Mouse (Mus musculus) limb, embryonic 13.5 days (tissue): ENCODE results near the gene Gm27021. TPM values are rescaled to one million over a fixed set of nuclear protein-coding genes. Genes with fewer than 3 reads are reported as not detected.
A peak's percentile ranks its signal among the peaks of the same experiment; 100 is the strongest.

Experiments used
- ATAC-seq: fragments of 200-750 bp; cut with Nextera tagmentation; 2 replicates; pipeline ENCODE4 v1.8.0; 2017; ENCODE audit warnings: low read depth, moderate number of reproducible peaks, moderate TSS enrichment; ENCODE audit not compliant: low FRiP score
- H3K27ac ChIP-seq: fragments of 300-500 bp; sonication (generic); 2 replicates; pipeline ENCODE4 v1.5.1; 2015; ENCODE audit warnings: inconsistent platforms, mild to moderate bottlenecking, moderate library complexity
- H3K27me3 ChIP-seq: fragments of 300-500 bp; sonication (generic); 2 replicates; pipeline ENCODE4 v1.6.1; 2015; ENCODE audit warnings: mild to moderate bottlenecking, inconsistent platforms
- H3K36me3 ChIP-seq: fragments of 300-500 bp; sonication (generic); 2 replicates; pipeline ENCODE4 v1.6.1; 2015; ENCODE audit warnings: inconsistent platforms, mild to moderate bottlenecking, moderate library complexity
- H3K4me1 ChIP-seq: fragments of 300-500 bp; sonication (generic); 2 replicates; pipeline ENCODE4 v1.6.1; 2015; ENCODE audit warnings: inconsistent platforms
- H3K4me2 ChIP-seq: fragments of 300-500 bp; sonication (generic); replicated peaks from 2 replicates; pipeline ENCODE4 v1.6.1; 2015; ENCODE audit warnings: inconsistent platforms, mild to moderate bottlenecking, moderate library complexity
- H3K4me3 ChIP-seq: fragments of 300-500 bp; sonication (generic); 2 replicates; pipeline ENCODE4 v1.5.1; 2015; ENCODE audit warnings: moderate library complexity, mild to moderate bottlenecking, inconsistent platforms
- H3K9ac ChIP-seq: fragments of 300-500 bp; sonication (generic); 2 replicates; pipeline ENCODE4 v1.6.1; 2015; ENCODE audit warnings: mild to moderate bottlenecking, inconsistent platforms
- H3K9me3 ChIP-seq: fragments of 300-500 bp; sonication (generic); 2 replicates; pipeline ENCODE4 v1.6.1; 2016; ENCODE audit warnings: inconsistent platforms
- WGBS: fragments of 180-500 bp; shearing (Covaris S2); methylation state at CpG from one replicate; pipeline ENCODE4 v1.1.7; 2015; 5-methylcytosine and 5-hydroxymethylcytosine counted together
- polyA plus RNA-seq: library from polyadenylated mRNA; unstranded; fragments of >200 nt; fragmentation: Nextera tagmentation; extraction: Ambion mirVana; gene quantifications from 2 replicates; pipeline ENCODE4 v1.2.1, GENCODE M21; 2015

Gm27021 gene
- polyA plus RNA-seq, 1 experiment from 2014 or later: 5.5 TPM

DNA sequence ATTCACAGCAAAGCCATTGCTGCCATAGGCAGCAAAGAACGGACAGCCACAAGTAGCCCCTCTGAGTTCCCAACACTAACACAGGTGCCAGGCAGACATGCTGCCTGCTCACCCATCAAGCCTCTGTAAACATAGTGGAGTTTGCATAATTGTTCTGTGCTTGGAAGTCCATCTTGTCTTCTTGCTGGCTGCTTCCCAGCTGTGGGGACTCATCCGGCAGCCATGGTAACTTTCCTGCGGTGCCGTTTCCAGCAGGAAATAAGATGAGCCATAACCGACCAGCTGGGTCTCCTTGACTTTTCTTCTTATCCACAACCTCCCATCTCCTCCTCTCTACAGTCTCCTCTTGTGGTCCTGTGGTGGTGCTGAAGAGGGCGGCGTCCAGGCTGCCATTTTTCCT is 30.5 kb upstream of the Gm27021 start:
- Histone ChIP-seq H3K9ac (no peak overlapping the region), H3K4me1 (peaks cover 20% of the 10 kb centered on the region), H3K36me3 (no peaks in the 10 kb centered on the region), H3K27me3 (peaks cover 30% of the 10 kb centered on the region), H3K4me2 (no peak overlapping the region), H3K27ac (no peak overlapping the region), H3K9me3 (peaks cover 3% of the 10 kb centered on the region; the same call in 1 of the 2 replicates), H3K4me3 (no peak overlapping the region)
- no peak for ATAC-seq
- 87% methylated on average over 7 of the region's 7 CpGs for WGBS

DNA sequence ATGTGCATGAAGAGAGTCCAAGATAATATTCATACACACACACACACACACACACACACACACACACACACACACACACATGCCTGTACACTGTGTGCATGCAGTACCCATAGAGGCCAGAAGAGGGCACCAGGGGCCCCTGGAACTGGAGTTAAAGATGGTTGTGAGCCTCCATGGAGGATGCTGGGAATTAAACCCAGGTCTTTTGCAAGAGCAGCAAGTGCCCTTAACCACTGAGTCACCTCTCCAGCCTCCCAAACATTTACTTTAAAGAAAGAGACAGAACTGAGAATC is 30.0 kb upstream of the Gm27021 start:
- ATAC-seq: no peak
- peaks cover 20% of the 10 kb centered on the region for H3K4me1 ChIP-seq
- no peaks in the 10 kb centered on the region for H3K36me3 ChIP-seq
- no peak overlapping the region for H3K9ac ChIP-seq
- H3K27me3 ChIP-seq: peaks cover 25% of the 10 kb centered on the region
- no peak overlapping the region for H3K27ac ChIP-seq
- H3K4me2 ChIP-seq: no peak overlapping the region
- H3K9me3 ChIP-seq: peaks cover 3% of the 10 kb centered on the region; the same call in 1 of the 2 replicates
- no peak overlapping the region for H3K4me3 ChIP-seq

DNA sequence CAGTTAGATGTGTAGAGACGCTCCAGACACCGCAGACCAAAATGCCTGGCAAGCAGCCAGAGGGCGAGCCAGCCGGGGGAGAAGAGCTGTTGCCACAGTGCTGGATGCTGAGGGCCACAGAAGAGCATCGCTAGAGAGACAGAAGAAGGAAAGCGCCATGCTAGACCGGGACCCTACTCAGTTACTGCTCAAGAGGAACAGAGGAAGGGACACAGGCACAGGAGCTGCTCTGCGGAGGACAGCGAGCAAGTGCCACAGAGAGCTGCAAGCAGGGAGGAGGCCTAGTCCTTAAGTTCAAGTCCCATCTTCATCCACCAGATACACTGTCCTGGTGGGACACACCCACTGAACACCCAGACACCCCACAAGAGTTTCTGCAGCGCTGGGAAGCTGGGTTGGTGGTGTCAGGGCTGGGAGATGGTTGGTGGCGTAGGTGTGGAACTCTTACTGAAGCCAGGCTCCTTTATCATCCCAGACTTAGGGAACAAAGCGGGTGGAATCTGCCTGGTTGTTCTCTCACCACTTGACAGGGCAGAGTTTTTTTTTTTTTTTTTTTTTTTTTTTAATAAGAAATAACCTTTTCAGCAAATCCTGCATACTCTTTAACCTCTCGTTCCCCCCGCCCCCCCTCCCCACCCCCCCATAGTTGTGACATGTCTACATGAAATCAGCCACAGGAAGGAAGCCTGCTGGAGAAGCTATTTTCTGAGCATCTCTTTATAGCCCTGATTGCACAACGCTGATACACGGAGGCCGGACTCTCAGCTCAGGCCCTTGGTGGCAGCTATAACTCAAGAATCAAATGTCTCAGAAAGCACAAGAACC is 29.5 kb upstream of the Gm27021 start:
- H3K27ac ChIP-seq: no peak overlapping the region
- H3K36me3 ChIP-seq: no peaks in the 10 kb centered on the region
- peaks cover 20% of the 10 kb centered on the region for H3K4me1 ChIP-seq
- WGBS: 83% methylated on average over 17 of the region's 17 CpGs
- no peak overlapping the region for H3K9ac ChIP-seq
- no peak overlapping the region for H3K4me2 ChIP-seq
- no peak overlapping the region for H3K4me3 ChIP-seq
- peaks cover 3% of the 10 kb centered on the region; the same call in 1 of the 2 replicates for H3K9me3 ChIP-seq
- peaks cover 21% of the 10 kb centered on the region for H3K27me3 ChIP-seq
- ATAC-seq: no peak

GRCm38 (mm10) chr8:120696401-120697153 is 28.7 kb upstream of the Gm27021 start:
- Histone ChIP-seq H3K9me3 (peaks cover 3% of the 10 kb centered on the region; the same call in 1 of the 2 replicates), H3K27ac (no peak overlapping the region), H3K4me1 (peaks cover 20% of the 10 kb centered on the region), H3K9ac (no peak overlapping the region), H3K27me3 (peaks cover 13% of the 10 kb centered on the region), H3K4me3 (no peak overlapping the region), H3K4me2 (no peak overlapping the region), H3K36me3 (no peaks in the 10 kb centered on the region)
- no peak for ATAC-seq
- 49% methylated on average over 13 of the region's 13 CpGs for WGBS

GRCm38 (mm10) chr8:120693861-120694493 is 26.1 kb upstream of the Gm27021 start:
- H3K36me3 ChIP-seq: no peaks in the 10 kb centered on the region
- WGBS: 21% methylated on average over 22 of the region's 22 CpGs
- H3K4me1 ChIP-seq: peaks cover 20% of the 10 kb centered on the region
- H3K27ac ChIP-seq: no peak overlapping the region
- peak; percentile 57; the same call in 1 of the 2 replicates for ATAC-seq
- no peak overlapping the region for H3K9ac ChIP-seq
- H3K4me3 ChIP-seq: no peak overlapping the region
- peak overlapping the region; percentile 19; the same call in 1 of the 2 replicates for H3K4me2 ChIP-seq
- H3K27me3 ChIP-seq: peaks cover 8% of the 10 kb centered on the region; the same call in 1 of the 2 replicates
- H3K9me3 ChIP-seq: peaks cover 3% of the 10 kb centered on the region; the same call in 1 of the 2 replicates

GRCm38 (mm10) chr8:120692934-120693333 is 25.1 kb upstream of the Gm27021 start:
- peaks cover 20% of the 10 kb centered on the region for H3K4me1 ChIP-seq
- no peak overlapping the region for H3K27ac ChIP-seq
- H3K36me3 ChIP-seq: no peaks in the 10 kb centered on the region
- no peak overlapping the region for H3K4me3 ChIP-seq
- peaks cover 15% of the 10 kb centered on the region; the same call in 1 of the 2 replicates for H3K27me3 ChIP-seq
- no peak overlapping the region for H3K9ac ChIP-seq
- H3K9me3 ChIP-seq: peaks cover 1% of the 10 kb centered on the region; the same call in 1 of the 2 replicates
- 51% methylated on average over 4 of the region's 4 CpGs for WGBS
- ATAC-seq: no peak
- H3K4me2 ChIP-seq: no peak overlapping the region

- H3K4me1 ChIP-seq: peaks cover 10% of the 10 kb centered on the region
- no peak overlapping the region for H3K4me2 ChIP-seq
- WGBS: 86% methylated on average over 7 of the region's 7 CpGs
- no peak overlapping the region for H3K9ac ChIP-seq
- peaks cover 15% of the 10 kb centered on the region; the same call in 1 of the 2 replicates for H3K27me3 ChIP-seq
- no peak overlapping the region for H3K27ac ChIP-seq
- H3K36me3 ChIP-seq: no peaks in the 10 kb centered on the region
- no peak overlapping the region for H3K4me3 ChIP-seq
- no peaks in the 10 kb centered on the region for H3K9me3 ChIP-seq
- ATAC-seq: no peak
Measured at GRCm38 (mm10) chr8:120688511-120688910, 20.6 kb upstream of the Gm27021 start.

DNA sequence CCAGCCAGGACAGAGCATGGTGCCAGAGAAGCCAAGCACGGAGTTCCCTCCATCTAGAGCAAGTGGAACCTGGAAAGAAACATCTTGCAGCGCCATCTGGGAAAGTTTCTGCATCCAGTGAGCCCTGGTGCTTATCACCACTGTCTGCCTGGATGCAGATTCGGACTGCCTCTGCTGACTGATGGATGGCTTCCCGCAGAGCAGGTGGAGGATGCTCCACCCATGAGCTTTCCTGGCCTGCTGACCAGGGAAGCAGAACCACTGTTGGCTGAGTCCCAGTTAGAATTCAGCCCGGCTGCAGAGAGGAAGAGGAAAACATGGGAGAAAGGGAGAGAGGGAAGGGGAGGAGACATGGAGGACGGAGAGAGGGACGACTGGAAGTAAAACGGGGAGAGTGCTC is 19.9 kb upstream of the Gm27021 start:
- H3K27me3 ChIP-seq: peaks cover 20% of the 10 kb centered on the region; the same call in 1 of the 2 replicates
- ATAC-seq: no peak
- no peak overlapping the region for H3K27ac ChIP-seq
- no peak overlapping the region for H3K4me2 ChIP-seq
- no peak overlapping the region for H3K4me3 ChIP-seq
- H3K4me1 ChIP-seq: peaks cover 10% of the 10 kb centered on the region
- H3K36me3 ChIP-seq: no peaks in the 10 kb centered on the region
- H3K9ac ChIP-seq: no peak overlapping the region
- no peaks in the 10 kb centered on the region for H3K9me3 ChIP-seq
- WGBS: 67% methylated on average over 8 of the region's 8 CpGs

GRCm38 (mm10) chr8:120686576-120686975 is 18.7 kb upstream of the Gm27021 start:
- Histone ChIP-seq H3K4me1 (peaks cover 10% of the 10 kb centered on the region), H3K9ac (no peak overlapping the region), H3K27me3 (peaks cover 26% of the 10 kb centered on the region; the same call in 1 of the 2 replicates), H3K9me3 (no peaks in the 10 kb centered on the region), H3K27ac (no peak overlapping the region), H3K36me3 (no peaks in the 10 kb centered on the region), H3K4me2 (no peak overlapping the region), H3K4me3 (no peak overlapping the region)
- no peak for ATAC-seq
- WGBS: 75% methylated on average over 5 of the region's 5 CpGs

DNA sequence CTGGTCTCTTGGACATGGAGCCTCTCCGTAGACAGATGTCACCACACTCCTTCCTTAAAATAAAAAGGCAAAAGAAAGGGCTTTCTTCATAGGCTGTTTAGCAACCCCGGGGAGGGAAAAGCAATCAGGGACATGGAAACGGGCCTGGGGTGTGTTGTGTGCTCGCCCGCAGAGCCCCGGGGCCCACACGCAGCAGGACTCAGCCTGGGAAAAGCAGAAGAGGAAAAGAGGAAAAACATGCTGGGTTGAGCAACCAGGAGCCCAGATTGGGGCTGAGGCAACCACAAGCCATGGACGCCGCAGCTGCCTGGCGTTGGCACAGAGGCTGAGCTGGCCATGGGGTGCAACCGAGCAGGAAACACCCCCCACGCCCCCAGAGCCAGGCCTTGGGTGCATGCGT is 18.2 kb upstream of the Gm27021 start:
- no peak overlapping the region for H3K27ac ChIP-seq
- ATAC-seq: no peak
- peaks cover 26% of the 10 kb centered on the region; the same call in 1 of the 2 replicates for H3K27me3 ChIP-seq
- no peaks in the 10 kb centered on the region for H3K36me3 ChIP-seq
- peaks cover 10% of the 10 kb centered on the region for H3K4me1 ChIP-seq
- 87% methylated on average over 13 of the region's 13 CpGs for WGBS
- H3K9me3 ChIP-seq: no peaks in the 10 kb centered on the region
- H3K4me3 ChIP-seq: no peak overlapping the region
- no peak overlapping the region for H3K9ac ChIP-seq
- H3K4me2 ChIP-seq: no peak overlapping the region

DNA sequence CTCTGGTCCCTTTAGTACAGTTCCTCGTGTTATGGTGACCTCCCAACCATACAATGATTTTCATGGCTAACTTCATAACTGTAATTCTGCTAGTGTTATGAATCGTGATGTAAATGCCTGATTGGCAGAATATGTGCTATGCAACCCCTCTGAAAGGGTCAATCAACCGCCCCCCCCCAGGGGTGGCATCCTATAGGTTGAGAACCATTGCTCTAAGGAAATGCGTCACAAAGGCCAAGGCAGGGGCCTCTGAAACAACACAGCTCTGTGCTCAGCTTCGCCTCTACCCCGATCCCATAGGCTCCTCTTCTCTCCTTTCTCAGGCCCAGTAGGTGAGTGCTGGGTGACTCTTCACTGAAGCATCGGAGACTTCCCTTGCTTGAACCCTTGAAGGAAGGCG is 17.7 kb upstream of the Gm27021 start:
- no peak overlapping the region for H3K4me3 ChIP-seq
- no peak overlapping the region for H3K4me2 ChIP-seq
- H3K4me1 ChIP-seq: peaks cover 10% of the 10 kb centered on the region
- no peaks in the 10 kb centered on the region for H3K9me3 ChIP-seq
- H3K27me3 ChIP-seq: peaks cover 26% of the 10 kb centered on the region; the same call in 1 of the 2 replicates
- no peak overlapping the region for H3K9ac ChIP-seq
- ATAC-seq: no peak
- WGBS: 82% methylated on average over 8 of the region's 8 CpGs
- no peaks in the 10 kb centered on the region for H3K36me3 ChIP-seq
- H3K27ac ChIP-seq: peak overlapping the region; percentile 39; the same call in 1 of the 2 replicates

DNA sequence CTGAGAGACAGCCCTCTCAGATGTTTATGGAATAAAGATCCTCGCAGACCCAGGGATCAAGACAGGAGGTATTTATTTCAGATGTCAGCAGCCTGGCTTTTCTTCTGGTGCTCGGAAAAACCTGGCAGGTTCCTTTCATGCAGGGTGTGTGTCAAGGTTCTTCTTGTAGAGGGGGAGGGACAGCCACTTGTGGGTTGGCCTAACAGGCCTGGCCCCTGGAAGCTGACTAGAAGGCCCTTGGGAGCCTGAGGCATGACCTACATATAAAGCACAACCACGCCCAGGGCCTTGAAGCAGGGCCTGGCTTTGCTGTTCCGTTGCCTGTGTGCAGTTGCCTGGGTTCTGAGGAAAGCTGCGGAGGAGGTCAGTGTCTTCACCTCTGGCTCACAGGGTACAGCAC is 17.2 kb upstream of the Gm27021 start:
- peak; percentile 30; the same call in 1 of the 2 replicates for ATAC-seq
- no peak overlapping the region for H3K4me2 ChIP-seq
- peaks cover 22% of the 10 kb centered on the region; the same call in 1 of the 2 replicates for H3K27me3 ChIP-seq
- WGBS: 42% methylated on average over 5 of the region's 5 CpGs
- H3K9ac ChIP-seq: peak overlapping the region; percentile 43; the same call in 1 of the 2 replicates
- no peaks in the 10 kb centered on the region for H3K36me3 ChIP-seq
- H3K9me3 ChIP-seq: no peaks in the 10 kb centered on the region
- H3K4me3 ChIP-seq: no peak overlapping the region
- peak overlapping the region; percentile 39; the same call in 1 of the 2 replicates for H3K27ac ChIP-seq
- peaks cover 10% of the 10 kb centered on the region for H3K4me1 ChIP-seq
